Mouse (Mus musculus): ENCODE measurements around the gene Fgfr2.

The Fgfr2 gene

DNA sequence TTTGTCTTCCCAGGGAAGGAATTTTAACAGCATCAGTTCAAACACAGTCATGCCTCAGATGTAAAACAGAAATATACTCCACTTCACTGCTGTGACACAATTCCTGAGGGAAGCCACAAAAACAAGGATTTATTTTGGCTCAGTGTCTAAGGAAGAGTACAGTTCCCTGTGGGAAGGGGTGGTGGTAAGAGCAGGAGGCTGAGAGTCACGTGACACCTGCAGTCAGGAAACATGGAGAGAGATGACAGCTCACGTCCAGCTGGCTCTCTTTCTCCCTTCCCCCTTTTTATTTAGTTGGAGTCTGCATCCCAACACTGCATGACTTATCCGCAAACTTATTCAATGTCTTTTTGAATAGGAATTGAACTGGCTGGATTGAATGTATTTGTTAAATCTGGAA is 1475.6 kb downstream of the Fgfr2 start:
- DNase-seq (ENCODE audit: low read depth, low spot score), result no peak

DNA sequence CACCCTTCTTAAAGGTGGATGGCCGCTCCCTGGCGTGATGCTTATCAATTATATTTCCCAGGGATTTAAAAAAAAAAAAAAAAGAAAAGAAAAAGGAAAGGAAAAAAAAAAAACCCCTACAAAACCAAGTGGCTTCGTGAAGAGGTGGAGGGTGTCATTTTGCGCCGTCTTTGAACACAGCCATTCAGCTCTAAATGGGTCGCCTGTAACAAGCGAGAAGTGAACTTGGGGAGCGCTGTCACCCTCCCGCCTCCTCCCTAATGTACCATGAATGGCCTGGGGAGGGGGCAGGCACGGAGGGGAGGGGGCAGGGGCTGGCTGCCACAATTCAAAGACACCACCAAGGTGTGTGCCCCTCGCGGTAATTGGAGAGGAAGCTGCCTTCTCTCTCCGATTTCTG is 1478.6 kb downstream of the Fgfr2 start:
- no peak for DNase-seq (ENCODE audit: low read depth, low spot score)

GRCm38 (mm10) chr7:131644051-131644450 is 1479.1 kb downstream of the Fgfr2 start:
- no peak for DNase-seq (ENCODE audit: low read depth, low spot score)

DNA sequence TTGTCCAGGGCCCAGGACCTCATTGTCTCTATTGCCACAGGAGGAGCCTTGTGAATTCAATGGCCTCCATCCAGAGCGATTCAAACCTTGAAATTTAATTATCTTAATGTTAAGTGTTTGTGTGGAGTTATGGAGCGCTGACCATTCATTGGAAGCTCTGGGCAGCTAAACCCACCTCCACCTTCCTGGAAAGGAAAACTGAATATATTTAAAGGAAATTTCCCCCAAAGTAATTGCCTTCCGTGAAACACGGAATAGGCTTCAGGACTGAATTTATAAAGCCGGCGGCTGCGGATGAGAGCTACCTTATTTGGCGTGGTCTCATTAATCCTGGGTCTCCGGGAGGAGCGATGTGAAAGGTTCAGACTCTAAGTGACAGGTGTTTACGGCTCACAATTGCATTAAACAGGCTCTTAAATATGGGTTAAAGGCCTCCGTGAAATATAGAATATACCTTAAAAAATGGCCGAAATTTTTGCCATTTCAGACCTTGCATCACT is 1479.8 kb downstream of the Fgfr2 start:
- DNase-seq (ENCODE audit: low read depth, low spot score), result no peak

DNA sequence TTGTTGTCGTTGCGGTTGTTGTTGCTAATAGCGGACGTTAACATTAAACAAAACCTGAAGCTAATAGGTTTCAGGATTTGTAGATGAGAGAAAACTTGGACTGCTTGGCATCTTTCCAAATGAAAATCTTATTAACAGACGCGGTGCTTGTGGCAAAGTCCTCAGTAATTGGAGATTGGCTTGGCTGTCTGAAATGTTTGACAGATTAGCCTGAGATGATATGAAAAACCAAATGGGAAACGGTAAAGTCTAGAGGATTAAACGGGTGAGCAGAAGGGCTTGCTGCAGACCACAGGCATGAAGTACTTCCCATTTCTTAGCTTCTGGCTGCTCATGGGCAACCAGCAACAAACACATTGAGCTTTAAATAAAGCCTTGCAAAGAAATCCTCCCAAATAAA is 1493.6 kb downstream of the Fgfr2 start:
- DNase-seq (ENCODE audit: low read depth, low spot score), result no peak

- no peak for DNase-seq (ENCODE audit: low read depth, low spot score)
Measured at GRCm38 (mm10) chr7:131628846-131629391, 1494.2 kb downstream of the Fgfr2 start.

DNA sequence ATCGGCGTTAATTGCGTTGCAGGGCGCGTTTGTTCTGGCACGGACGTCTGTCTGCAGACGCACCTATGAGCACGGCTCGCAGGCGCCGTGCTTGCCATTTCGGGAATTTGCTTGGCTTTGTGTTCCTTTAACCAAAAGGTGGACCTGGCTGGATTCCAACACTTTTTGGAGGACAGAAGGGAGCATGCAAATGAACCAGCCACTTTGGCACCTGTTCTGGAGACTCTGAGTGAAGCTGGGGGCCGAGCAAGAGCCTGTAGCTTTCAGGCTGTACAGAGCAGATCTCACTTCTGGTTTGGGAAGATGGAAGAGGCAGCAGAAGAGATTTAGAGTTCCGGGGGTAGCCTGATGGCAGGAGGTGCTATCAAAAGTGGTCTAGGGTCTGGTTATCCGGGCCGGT is 1494.8 kb downstream of the Fgfr2 start:
- no peak for DNase-seq (ENCODE audit: low read depth, low spot score)

- no peak for DNase-seq (ENCODE audit: low read depth, low spot score)
Measured at GRCm38 (mm10) chr7:131609677-131610076, 1513.5 kb downstream of the Fgfr2 start.

DNA sequence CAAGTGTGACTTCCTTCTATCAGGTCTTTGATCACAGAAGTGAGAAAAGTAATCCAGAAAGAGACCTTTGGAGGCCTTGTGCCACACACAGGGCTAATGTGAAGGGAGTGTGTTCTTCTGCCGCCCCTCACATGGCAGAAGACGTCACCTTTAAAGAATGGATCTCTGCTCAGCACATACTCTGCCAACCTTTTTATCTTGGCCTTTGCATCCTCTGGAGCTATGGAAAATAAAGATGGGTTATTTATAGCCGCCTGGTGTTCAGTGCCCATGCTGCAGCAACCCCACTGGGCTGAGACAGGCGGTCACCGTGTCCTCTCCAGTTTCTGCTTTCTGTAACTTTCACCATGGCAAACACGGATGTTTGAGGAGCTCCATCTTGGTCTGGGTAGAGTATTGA is 1515.1 kb downstream of the Fgfr2 start:
- DNase-seq (ENCODE audit: low read depth, low spot score), result no peak

GRCm38 (mm10) chr7:131605481-131605880 is 1517.7 kb downstream of the Fgfr2 start:
- no peak for DNase-seq (ENCODE audit: low read depth, low spot score)

- no peak for DNase-seq (ENCODE audit: low read depth, low spot score)
Measured at GRCm38 (mm10) chr7:131604946-131605345, 1518.2 kb downstream of the Fgfr2 start.

GRCm38 (mm10) chr7:131603186-131603585 is 1520.0 kb downstream of the Fgfr2 start:
- no peak for DNase-seq (ENCODE audit: low read depth, low spot score)

GRCm38 (mm10) chr7:131602106-131602505 is 1521.0 kb downstream of the Fgfr2 start:
- no peak for DNase-seq (ENCODE audit: low read depth, low spot score)

- DNase-seq (ENCODE audit: low read depth, low spot score), result peak; percentile 28
Measured at GRCm38 (mm10) chr7:131598483-131598824, 1524.7 kb downstream of the Fgfr2 start.

DNA sequence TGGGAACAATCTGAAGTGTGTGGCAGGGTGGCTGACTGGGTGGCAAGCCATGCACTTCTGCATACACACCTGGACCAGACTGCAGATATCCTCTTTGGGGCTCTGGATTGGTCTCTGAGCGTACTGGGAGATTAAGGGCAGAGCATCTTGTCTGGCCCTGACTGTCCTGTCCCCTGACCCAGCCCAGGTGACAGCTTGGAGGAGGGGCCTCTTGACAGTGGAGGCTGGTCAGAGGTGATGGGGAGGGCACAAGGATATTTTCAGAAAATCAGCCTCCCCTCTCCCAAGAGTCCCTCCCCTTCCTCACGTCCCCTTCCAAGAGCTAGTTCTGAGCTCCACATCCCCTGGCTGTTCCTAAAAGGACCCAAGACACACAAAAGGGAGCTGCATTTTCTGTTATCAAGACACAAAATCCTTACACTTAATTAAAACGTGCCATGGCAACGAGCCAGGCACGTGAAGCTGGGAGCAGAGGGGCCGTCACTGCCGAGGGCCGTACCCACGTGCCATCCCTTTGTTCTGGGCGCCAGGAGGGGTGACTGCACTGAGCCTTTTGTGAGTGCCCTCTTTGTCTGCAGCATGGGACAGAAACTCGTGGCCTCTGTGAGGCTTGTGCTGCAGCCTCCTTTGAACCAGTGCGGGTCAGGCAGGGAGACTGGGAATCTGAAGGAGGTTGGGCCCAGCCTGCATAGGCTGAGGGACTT is 1525.2 kb downstream of the Fgfr2 start:
- no peak for DNase-seq (ENCODE audit: low read depth, low spot score)

GRCm38 (mm10) chr7:131585551-131585950 is 1537.6 kb downstream of the Fgfr2 start:
- no peak for DNase-seq (ENCODE audit: low read depth, low spot score)

GRCm38 (mm10) chr7:131582178-131582577 is 1541.0 kb downstream of the Fgfr2 start:
- no peak for DNase-seq (ENCODE audit: low read depth, low spot score)

DNA sequence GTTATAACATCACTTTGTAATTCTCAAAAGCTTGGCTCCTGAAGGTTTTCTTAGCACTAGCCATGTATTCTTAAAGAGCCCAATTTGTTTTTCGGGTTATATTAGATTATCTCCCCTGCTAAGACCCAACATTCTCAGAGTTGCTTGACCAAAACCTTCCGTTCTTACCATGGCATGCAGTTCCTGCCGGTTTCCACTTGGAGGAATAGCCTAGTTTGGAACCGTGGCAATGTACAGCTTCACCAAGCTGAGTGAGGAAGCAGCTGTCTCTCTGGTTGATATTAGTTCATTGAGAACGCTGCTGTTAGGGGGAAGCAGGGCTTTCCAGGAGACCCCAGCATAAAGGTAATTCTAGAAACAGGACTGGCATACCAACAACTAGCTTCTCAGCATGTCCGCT is 1547.9 kb downstream of the Fgfr2 start:
- DNase-seq (ENCODE audit: low read depth, low spot score), result no peak

DNA sequence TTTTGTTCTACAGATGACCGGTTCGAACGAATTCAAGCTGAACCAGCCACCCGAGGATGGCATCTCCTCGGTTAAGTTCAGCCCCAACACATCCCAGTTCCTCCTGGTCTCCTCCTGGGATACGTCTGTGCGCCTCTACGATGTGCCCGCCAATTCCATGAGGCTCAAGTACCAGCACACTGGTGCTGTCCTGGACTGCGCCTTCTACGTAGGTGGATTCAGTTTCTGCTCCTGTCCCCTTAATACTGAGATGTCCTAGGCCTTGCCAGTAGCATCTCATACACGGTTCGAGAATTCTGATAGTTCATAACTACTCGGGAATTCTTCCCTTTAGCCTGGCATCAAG is 1562.5 kb downstream of the Fgfr2 start:
- no peak for DNase-seq (ENCODE audit: low read depth, low spot score)

- DNase-seq (ENCODE audit: low read depth, low spot score), result peak; percentile 96
Measured at GRCm38 (mm10) chr7:131559986-131560696, 1563.0 kb downstream of the Fgfr2 start, which contains the start of gene Bub3. TSS of gene Bub3 (plus strand) at chr7:131560222.

DNA sequence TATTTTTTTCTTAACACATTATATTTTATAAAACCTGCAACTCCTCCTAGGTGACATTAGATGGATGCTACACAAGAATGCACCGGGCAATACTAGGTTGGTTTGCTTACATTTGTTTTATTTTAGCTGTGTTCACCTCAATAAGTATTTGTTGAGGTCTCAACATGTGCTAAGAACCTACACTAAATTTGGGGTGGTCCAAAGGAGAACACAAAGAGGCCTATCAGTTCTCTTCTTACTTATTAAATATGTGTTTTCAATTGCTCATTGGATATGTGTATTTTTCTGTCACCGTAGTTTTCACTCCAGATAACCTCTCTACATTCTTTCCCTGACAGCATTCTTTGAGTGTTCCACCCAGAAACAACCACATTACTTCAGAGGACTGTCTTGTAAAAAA is 1565.4 kb downstream of the Fgfr2 start:
- no peak for DNase-seq (ENCODE audit: low read depth, low spot score)

- no peak for DNase-seq (ENCODE audit: low read depth, low spot score)
Measured at GRCm38 (mm10) chr7:131556541-131557271, 1566.4 kb downstream of the Fgfr2 start.
